Mouse (Mus musculus) hindbrain, embryonic 16.5 days (tissue): Measurements from ENCODE around the gene Syne1. TPM values are rescaled to one million over a fixed set of nuclear protein-coding genes. Genes with fewer than 3 reads are reported as not detected.
A peak's percentile ranks its signal among the peaks of the same experiment; 100 is the strongest.

ENCODE experiments used
- ATAC-seq: fragments of 200-750 bp; cut with Nextera tagmentation; 2 replicates; pipeline ENCODE4 v1.8.0; 2017; ENCODE audit warnings: moderate TSS enrichment, moderate library complexity
- H3K27ac ChIP-seq: fragments of 300-500 bp; sonication (generic); 2 replicates; pipeline ENCODE4 v1.5.1; 2014; ENCODE audit warnings: low read depth, mild to moderate bottlenecking, control low read depth, low read length, moderate library complexity
- H3K27me3 ChIP-seq: fragments of 300-500 bp; sonication (generic); replicated peaks from 2 replicates; pipeline ENCODE4 v1.6.1; 2014; ENCODE audit warnings: low read length; ENCODE audit not compliant: control insufficient read depth, insufficient read depth
- H3K36me3 ChIP-seq: fragments of 300-500 bp; sonication (generic); 2 replicates; pipeline ENCODE4 v1.6.1; 2014; ENCODE audit warnings: mild to moderate bottlenecking, low read length, moderate library complexity, mixed read lengths; ENCODE audit not compliant: control insufficient read depth, insufficient read depth
- H3K4me1 ChIP-seq: fragments of 300-500 bp; sonication (generic); 2 replicates; pipeline ENCODE4 v1.6.1; 2014; ENCODE audit warnings: low read depth, low read length; ENCODE audit not compliant: control insufficient read depth, insufficient read depth
- H3K4me2 ChIP-seq: fragments of 300-500 bp; sonication (generic); 2 replicates; pipeline ENCODE4 v1.6.1; 2014; ENCODE audit warnings: mild to moderate bottlenecking, low read length, control low read depth, moderate library complexity
- H3K4me3 ChIP-seq: fragments of 300-500 bp; sonication (generic); 2 replicates; pipeline ENCODE4 v1.5.1; 2014; ENCODE audit warnings: mild to moderate bottlenecking, low read length, control low read depth, moderate library complexity
- H3K9ac ChIP-seq: fragments of 300-500 bp; sonication (generic); 2 replicates; pipeline ENCODE4 v1.6.1; 2014; ENCODE audit warnings: low read depth, mild to moderate bottlenecking, control low read depth, low read length, moderate library complexity
- H3K9me3 ChIP-seq: fragments of 300-500 bp; sonication (generic); 2 replicates; pipeline ENCODE4 v1.6.1; 2014; ENCODE audit warnings: mild to moderate bottlenecking, low read length, moderate library complexity; ENCODE audit not compliant: control insufficient read depth
- WGBS: fragments of 180-500 bp; shearing (Covaris S2); extraction: QIAGEN DNeasy Blood & Tissue Kit; methylation state at CpG from one replicate; pipeline ENCODE4 v1.1.7; 2014; 5-methylcytosine and 5-hydroxymethylcytosine counted together
- polyA plus RNA-seq: library from polyadenylated mRNA; unstranded; fragments of >200 nt; fragmentation: Nextera tagmentation; extraction: Ambion mirVana; gene quantifications from 2 replicates; pipeline ENCODE4 v1.2.1, GENCODE M21; 2015

The Syne1 gene
- 15.1 and 18.7 TPM in 2 replicates for polyA plus RNA-seq

GRCm38 (mm10) chr10:5551382-5551781 lies at the start of gene Syne1:
TSS of gene Syne1 (minus strand) at chr10:5551482.
- peak within 1 kb of the TSS; percentile 81 for H3K4me3 ChIP-seq
- H3K36me3 ChIP-seq: no peaks in the 10 kb centered on the region
- peak within 1 kb of the TSS; percentile 82 for H3K4me2 ChIP-seq
- H3K27me3 ChIP-seq: no peaks in the 10 kb centered on the region
- ATAC-seq: no peak
- WGBS: 74% methylated on average over 5 of the region's 5 CpGs
- no peaks in the 10 kb centered on the region for H3K9me3 ChIP-seq
- peak within 1 kb of the TSS; percentile 89 for H3K9ac ChIP-seq
- H3K4me1 ChIP-seq: peaks cover 10% of the 10 kb centered on the region
- H3K27ac ChIP-seq: peak within 1 kb of the TSS; percentile 91

DNA sequence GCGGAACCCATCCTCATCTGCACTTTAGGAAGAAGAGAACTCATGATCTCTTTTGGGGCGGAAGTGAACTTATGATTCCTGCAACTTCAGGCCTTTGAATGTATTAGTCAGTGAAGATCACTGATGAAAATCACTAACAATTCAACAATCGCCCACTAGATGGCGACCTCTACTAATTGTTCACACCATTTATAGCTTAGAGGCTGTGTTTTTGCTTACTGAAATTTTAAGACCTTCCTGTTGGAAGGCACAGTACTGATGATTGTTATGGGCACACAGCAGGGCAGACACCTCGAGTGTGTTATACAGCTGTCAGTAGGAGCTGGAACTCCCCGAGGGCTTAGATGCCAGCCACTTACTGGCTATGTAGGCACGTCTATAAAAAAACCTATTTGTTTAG lies 48.8 kb upstream of the Syne1 start:
- H3K9ac ChIP-seq: no peak overlapping the region
- no peaks in the 10 kb centered on the region for H3K9me3 ChIP-seq
- H3K4me3 ChIP-seq: no peak overlapping the region
- no peaks in the 10 kb centered on the region for H3K36me3 ChIP-seq
- 19% methylated on average over 7 of the region's 7 CpGs for WGBS
- H3K4me2 ChIP-seq: no peak overlapping the region
- no peaks in the 10 kb centered on the region for H3K27me3 ChIP-seq
- no peak overlapping the region for H3K27ac ChIP-seq
- no peaks in the 10 kb centered on the region for H3K4me1 ChIP-seq
- ATAC-seq: peak; percentile 95

- H3K36me3 ChIP-seq: no peaks in the 10 kb centered on the region
- H3K9ac ChIP-seq: no peak overlapping the region
- no peak overlapping the region for H3K4me3 ChIP-seq
- 74% methylated on average over 6 of the region's 6 CpGs for WGBS
- H3K27me3 ChIP-seq: no peaks in the 10 kb centered on the region
- no peaks in the 10 kb centered on the region for H3K4me1 ChIP-seq
- H3K27ac ChIP-seq: no peak overlapping the region
- no peaks in the 10 kb centered on the region for H3K9me3 ChIP-seq
- no peak overlapping the region for H3K4me2 ChIP-seq
- ATAC-seq: no peak
These were observed 45.3 kb upstream of the Syne1 start for GRCm38 (mm10) chr10:5596559-5596958.

- Histone ChIP-seq H3K27ac (no peak overlapping the region), H3K36me3 (no peaks in the 10 kb centered on the region), H3K9ac (no peak overlapping the region), H3K9me3 (no peaks in the 10 kb centered on the region), H3K4me3 (no peak overlapping the region), H3K4me1 (no peaks in the 10 kb centered on the region), H3K27me3 (no peaks in the 10 kb centered on the region), H3K4me2 (no peak overlapping the region)
- 69% methylated on average over 5 of the region's 5 CpGs for WGBS
- no peak for ATAC-seq
These were observed 43.2 kb upstream of the Syne1 start for GRCm38 (mm10) chr10:5594457-5594856.

- Histone ChIP-seq H3K9ac (no peak within 1 kb of the TSS), H3K36me3 (no peaks in the 10 kb centered on the region), H3K4me3 (no peak within 1 kb of the TSS), H3K4me2 (no peak within 1 kb of the TSS), H3K4me1 (no peaks in the 10 kb centered on the region), H3K9me3 (no peaks in the 10 kb centered on the region), H3K27ac (no peak within 1 kb of the TSS), H3K27me3 (no peaks in the 10 kb centered on the region)
- no peak for ATAC-seq
- WGBS: 61% methylated on average over 5 of the region's 5 CpGs
These were observed 42.2 kb upstream of the Syne1 start, which contains the start of gene Myct1 for GRCm38 (mm10) chr10:5593464-5593863. TSS of gene Myct1 (plus strand) at chr10:5593775.

- no peaks in the 10 kb centered on the region for H3K9me3 ChIP-seq
- H3K9ac ChIP-seq: no peak overlapping the region
- no peak overlapping the region for H3K4me2 ChIP-seq
- no peak overlapping the region for H3K27ac ChIP-seq
- H3K4me1 ChIP-seq: no peaks in the 10 kb centered on the region
- 83% methylated on average over 4 of the region's 4 CpGs for WGBS
- no peaks in the 10 kb centered on the region for H3K36me3 ChIP-seq
- H3K27me3 ChIP-seq: no peaks in the 10 kb centered on the region
- ATAC-seq: no peak
- H3K4me3 ChIP-seq: no peak overlapping the region
These were observed 40.7 kb upstream of the Syne1 start for GRCm38 (mm10) chr10:5591996-5592395.

GRCm38 (mm10) chr10:5591061-5591460 lies 39.8 kb upstream of the Syne1 start:
- no peak overlapping the region for H3K27ac ChIP-seq
- no peak overlapping the region for H3K4me2 ChIP-seq
- H3K4me3 ChIP-seq: no peak overlapping the region
- no peaks in the 10 kb centered on the region for H3K27me3 ChIP-seq
- no peaks in the 10 kb centered on the region for H3K4me1 ChIP-seq
- H3K36me3 ChIP-seq: no peaks in the 10 kb centered on the region
- ATAC-seq: no peak
- H3K9ac ChIP-seq: no peak overlapping the region
- H3K9me3 ChIP-seq: no peaks in the 10 kb centered on the region
- 91% methylated on average over 2 of the region's 2 CpGs for WGBS

- H3K27me3 ChIP-seq: no peaks in the 10 kb centered on the region
- 56% methylated on average over 2 of the region's 2 CpGs for WGBS
- ATAC-seq: no peak
- no peaks in the 10 kb centered on the region for H3K36me3 ChIP-seq
- H3K9me3 ChIP-seq: no peaks in the 10 kb centered on the region
- no peak overlapping the region for H3K9ac ChIP-seq
- no peak overlapping the region for H3K4me3 ChIP-seq
- no peaks in the 10 kb centered on the region for H3K4me1 ChIP-seq
- H3K27ac ChIP-seq: no peak overlapping the region
- H3K4me2 ChIP-seq: no peak overlapping the region
These were observed 22.0 kb upstream of the Syne1 start for GRCm38 (mm10) chr10:5573328-5573727.

GRCm38 (mm10) chr10:5571332-5571731 lies 20.1 kb upstream of the Syne1 start:
- ATAC-seq: no peak
- 79% methylated on average over 5 of the region's 5 CpGs for WGBS
- Histone ChIP-seq H3K27ac (no peak overlapping the region), H3K4me1 (no peaks in the 10 kb centered on the region), H3K36me3 (no peaks in the 10 kb centered on the region), H3K27me3 (no peaks in the 10 kb centered on the region), H3K4me2 (no peak overlapping the region), H3K9ac (no peak overlapping the region), H3K9me3 (no peaks in the 10 kb centered on the region), H3K4me3 (no peak overlapping the region)

DNA sequence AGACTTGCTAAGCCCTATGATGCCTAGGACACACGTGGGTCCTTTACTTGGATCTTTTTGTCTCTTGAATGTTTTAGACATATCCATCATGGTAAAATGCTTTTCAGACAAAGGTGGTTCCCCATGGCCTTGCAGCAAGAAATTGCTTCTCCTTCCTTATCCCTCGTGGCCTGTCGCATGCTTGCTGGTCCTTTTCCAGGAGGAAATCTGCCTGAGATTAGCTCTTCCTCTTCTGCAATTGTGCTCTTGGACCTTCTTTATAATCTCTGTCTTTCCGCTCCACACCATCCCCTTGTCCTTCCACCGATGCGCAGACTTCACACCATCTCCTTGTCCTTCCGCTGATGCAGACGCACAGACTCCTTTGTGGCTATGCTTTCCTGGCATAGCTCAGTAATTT lies 18.8 kb upstream of the Syne1 start:
- Histone ChIP-seq H3K36me3 (no peaks in the 10 kb centered on the region), H3K27ac (no peak overlapping the region), H3K4me2 (no peak overlapping the region), H3K9ac (no peak overlapping the region), H3K4me1 (no peaks in the 10 kb centered on the region), H3K9me3 (no peaks in the 10 kb centered on the region), H3K4me3 (no peak overlapping the region), H3K27me3 (no peaks in the 10 kb centered on the region)
- no peak for ATAC-seq
- 87% methylated on average over 8 of the region's 8 CpGs for WGBS
